Mouse (Mus musculus) heart, embryonic 13.5 days (tissue): ENCODE measurements at regions not wholly inside any gene's neighbourhood (a gene's known extent, or its start where the extent isn't known, plus 50 kb on each side); places are given as distances from the start of the nearest gene placed in this dataset.
A peak's percentile ranks its signal among the peaks of the same experiment; 100 is the strongest.

Source experiments
- ATAC-seq: fragments of 200-750 bp; cut with Nextera tagmentation; 2 replicates; pipeline ENCODE4 v1.8.0; 2017; ENCODE audit warnings: moderate TSS enrichment; ENCODE audit not compliant: insufficient number of reproducible peaks, low FRiP score, low TSS enrichment; ENCODE audit errors: extremely low read depth
- H3K27ac ChIP-seq: fragments of 300-500 bp; sonication (generic); replicated peaks from 2 replicates; pipeline ENCODE4 v1.5.1; 2015; ENCODE audit warnings: moderate library complexity, mild to moderate bottlenecking, inconsistent platforms
- H3K27me3 ChIP-seq: fragments of 300-500 bp; sonication (generic); replicated peaks from 2 replicates; pipeline ENCODE4 v1.6.1; 2015; ENCODE audit warnings: mild to moderate bottlenecking, inconsistent platforms
- H3K36me3 ChIP-seq: fragments of 300-500 bp; sonication (generic); 2 replicates; pipeline ENCODE4 v1.6.1; 2015; ENCODE audit warnings: mild to moderate bottlenecking, inconsistent platforms
- H3K4me1 ChIP-seq: fragments of 300-500 bp; sonication (generic); 2 replicates; pipeline ENCODE4 v1.6.1; 2015; ENCODE audit warnings: inconsistent platforms
- H3K4me2 ChIP-seq: fragments of 300-500 bp; sonication (generic); 2 replicates; pipeline ENCODE4 v1.6.1; 2015; ENCODE audit warnings: inconsistent platforms, mild to moderate bottlenecking, moderate library complexity
- H3K4me3 ChIP-seq: fragments of 300-500 bp; sonication (generic); 2 replicates; pipeline ENCODE4 v1.5.1; 2015; ENCODE audit warnings: moderate library complexity, mild to moderate bottlenecking, inconsistent platforms
- H3K9ac ChIP-seq: fragments of 300-500 bp; sonication (generic); 2 replicates; pipeline ENCODE4 v1.6.1; 2015; ENCODE audit warnings: inconsistent platforms, mild to moderate bottlenecking, moderate library complexity
- H3K9me3 ChIP-seq: fragments of 300-500 bp; sonication (generic); 2 replicates; pipeline ENCODE4 v1.6.1; 2016; ENCODE audit warnings: inconsistent platforms
- WGBS: fragments of 180-500 bp; shearing (Covaris S2); methylation state at CpG from one replicate; pipeline ENCODE4 v1.1.7; 2015; ENCODE audit warnings: mixed read lengths; 5-methylcytosine and 5-hydroxymethylcytosine counted together

DNA sequence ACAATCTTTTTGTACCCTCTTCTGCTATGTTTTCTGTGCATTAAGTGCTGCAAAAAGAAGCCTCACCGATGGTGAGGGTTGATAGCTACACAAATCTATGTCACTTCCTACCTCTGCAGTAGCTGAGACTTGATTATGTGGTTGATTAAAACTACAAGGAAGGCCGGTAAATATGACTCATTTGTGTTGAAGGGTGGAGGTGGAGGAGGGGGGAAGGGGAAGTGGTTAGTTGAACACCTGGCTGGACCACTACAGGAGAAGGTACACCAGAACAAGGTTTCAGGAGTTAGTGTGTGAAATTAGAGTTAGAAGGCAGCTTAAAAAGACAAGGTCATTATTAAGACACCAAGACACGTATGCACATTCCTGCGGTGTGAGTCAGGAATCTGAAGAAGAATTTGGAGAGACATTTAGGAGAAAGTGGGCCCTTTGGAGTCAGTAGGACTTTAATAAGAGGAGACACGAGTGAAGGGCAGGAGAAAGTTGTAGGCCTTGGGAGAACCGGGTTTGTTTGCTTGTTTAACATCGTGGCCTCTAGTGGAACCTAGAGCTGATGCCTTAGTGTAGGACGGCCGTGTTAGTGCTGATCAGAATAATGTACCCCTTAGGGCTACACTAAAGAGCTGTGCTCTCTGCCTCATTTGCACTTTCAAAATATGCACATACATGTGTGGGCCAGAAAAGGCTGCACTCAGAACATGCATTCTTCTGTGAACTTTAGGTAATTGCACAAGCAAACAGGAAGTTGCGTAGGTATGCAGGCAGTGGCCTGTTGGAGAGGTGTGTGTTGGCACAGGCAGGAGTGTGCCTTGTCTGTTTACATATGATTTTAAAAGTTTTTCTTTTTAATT is 108.5 kb upstream of the Jag1 start:
- 71% methylated on average over 10 of the region's 10 CpGs for WGBS
- ATAC-seq, result no peak

GRCm38 (mm10) chr2:137215697-137216096 is 99.3 kb upstream of the Jag1 start:
- Histone ChIP-seq H3K4me3 (no peak overlapping the region), H3K36me3 (no peaks in the 10 kb centered on the region), H3K9me3 (0 out of 2 replicates have a peak, but pooled peaks cover 4% of the 10 kb centered on the region), H3K4me1 (no peaks in the 10 kb centered on the region), H3K27me3 (no peaks in the 10 kb centered on the region), H3K9ac (no peak overlapping the region), H3K27ac (no peak overlapping the region), H3K4me2 (no peak overlapping the region)
- no peak for ATAC-seq
- WGBS, result 34% methylated on average over 7 of the region's 7 CpGs

More for the DNA sequence above, 108.5 kb upstream of the Jag1 start:
- Histone ChIP-seq H3K4me2 (no peak overlapping the region), H3K27ac (no peak overlapping the region), H3K36me3 (no peaks in the 10 kb centered on the region), H3K4me3 (no peak overlapping the region), H3K9me3 (no peaks in the 10 kb centered on the region), H3K4me1 (no peaks in the 10 kb centered on the region), H3K9ac (no peak overlapping the region), H3K27me3 (no peaks in the 10 kb centered on the region)

DNA sequence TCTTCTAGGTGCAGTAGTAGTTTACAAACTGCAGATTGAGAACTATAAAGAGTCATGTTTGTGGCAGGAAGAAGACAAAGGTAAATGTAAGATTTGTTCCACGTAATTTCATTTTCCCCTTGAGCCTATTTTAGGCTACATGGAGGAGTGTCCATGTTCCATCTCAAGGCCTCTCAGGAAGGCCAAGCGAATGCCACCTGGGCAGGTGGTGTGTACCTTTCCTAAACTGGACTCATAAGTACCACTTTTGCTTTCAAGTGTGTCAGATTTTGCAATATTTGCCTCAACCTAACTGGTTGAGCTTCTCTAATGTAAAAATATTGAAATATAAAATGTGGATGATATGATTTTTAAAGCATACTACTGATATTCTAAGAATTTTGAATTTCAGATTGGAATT is 91.4 kb upstream of the Jag1 start:
- no peak overlapping the region for H3K27ac ChIP-seq
- H3K4me3 ChIP-seq, result no peak overlapping the region
- no peaks in the 10 kb centered on the region for H3K27me3 ChIP-seq
- peaks cover 4% of the 10 kb centered on the region for H3K4me1 ChIP-seq
- H3K9me3 ChIP-seq, result no peaks in the 10 kb centered on the region
- H3K36me3 ChIP-seq, result no peaks in the 10 kb centered on the region
- H3K4me2 ChIP-seq, result no peak overlapping the region
- ATAC-seq, result no peak
- 83% methylated on average over 2 of the region's 2 CpGs for WGBS
- no peak overlapping the region for H3K9ac ChIP-seq

DNA sequence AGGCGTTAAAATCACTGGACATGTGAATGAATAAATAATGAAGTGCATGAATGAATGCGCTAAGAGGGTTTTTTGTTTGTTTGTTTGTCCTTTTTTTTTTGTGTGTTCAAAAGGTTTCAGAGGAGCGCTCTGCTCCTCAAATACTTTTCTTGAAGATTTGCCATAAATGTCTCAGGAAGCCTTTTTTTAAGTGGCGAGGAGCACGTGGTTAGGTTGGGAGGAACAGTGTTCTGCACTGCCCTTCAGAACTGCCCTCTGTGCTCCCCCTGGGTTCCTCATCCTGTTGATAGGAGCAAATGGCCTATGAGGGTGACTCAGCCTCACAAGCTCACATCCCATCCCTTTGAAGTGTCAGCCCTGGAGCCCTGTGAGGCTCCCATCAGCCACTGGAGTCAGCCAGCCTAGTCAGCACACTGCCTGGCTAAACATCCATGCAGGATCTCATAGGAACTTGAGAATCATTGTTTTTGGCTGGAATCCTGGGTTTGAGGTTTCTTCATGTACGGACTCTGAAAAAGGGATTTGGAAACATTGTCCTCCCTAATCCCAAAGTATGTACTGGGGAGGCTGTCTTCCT is 87.9 kb upstream of the Jag1 start:
- Histone ChIP-seq H3K27me3 (no peaks in the 10 kb centered on the region), H3K9me3 (no peaks in the 10 kb centered on the region), H3K4me3 (no peak overlapping the region), H3K4me1 (peaks cover 4% of the 10 kb centered on the region; the same call in 1 of the 2 replicates), H3K9ac (no peak overlapping the region), H3K36me3 (no peaks in the 10 kb centered on the region), H3K27ac (no peak overlapping the region), H3K4me2 (no peak overlapping the region)
- 59% methylated on average over 6 of the region's 6 CpGs for WGBS
- no peak for ATAC-seq

DNA sequence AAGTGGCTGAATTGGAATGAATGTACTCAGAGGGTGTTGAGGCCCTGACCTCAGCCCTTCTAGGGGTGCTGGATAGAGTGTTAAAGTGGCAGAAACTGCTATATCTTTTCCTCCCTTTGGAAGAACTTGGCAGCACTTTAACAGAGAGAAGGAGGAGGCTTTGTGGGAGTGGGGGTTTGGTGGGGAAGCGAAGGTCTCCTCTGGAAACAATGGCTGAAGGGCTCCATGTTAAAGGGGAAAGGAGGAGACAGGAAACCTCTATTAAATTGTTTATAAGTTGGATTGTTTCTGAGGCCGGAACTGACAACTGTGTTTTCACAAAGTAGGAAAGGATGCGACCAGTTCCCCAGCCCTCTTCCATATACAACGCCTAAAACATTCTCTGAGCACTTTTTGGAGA is 83.7 kb upstream of the Jag1 start:
- no peaks in the 10 kb centered on the region for H3K36me3 ChIP-seq
- WGBS, result 68% methylated on average over 4 of the region's 4 CpGs
- H3K27me3 ChIP-seq, result no peaks in the 10 kb centered on the region
- no peak overlapping the region for H3K9ac ChIP-seq
- H3K4me1 ChIP-seq, result peaks cover 4% of the 10 kb centered on the region; the same call in 1 of the 2 replicates
- no peaks in the 10 kb centered on the region for H3K9me3 ChIP-seq
- no peak overlapping the region for H3K4me3 ChIP-seq
- no peak overlapping the region for H3K4me2 ChIP-seq
- H3K27ac ChIP-seq, result no peak overlapping the region
- no peak for ATAC-seq

- Histone ChIP-seq H3K27ac (peak overlapping the region; percentile 12), H3K4me2 (peak overlapping the region; percentile 64), H3K4me1 (peaks cover 15% of the 10 kb centered on the region), H3K9me3 (no peaks in the 10 kb centered on the region), H3K9ac (no peak overlapping the region), H3K27me3 (no peaks in the 10 kb centered on the region), H3K4me3 (peak overlapping the region; percentile 12; the same call in 1 of the 2 replicates), H3K36me3 (no peaks in the 10 kb centered on the region)
- WGBS, result 12% methylated on average over 7 of the region's 7 CpGs
- no peak for ATAC-seq
Observed at GRCm38 (mm10) chr2:137192183-137192582, 75.7 kb upstream of the Jag1 start.

DNA sequence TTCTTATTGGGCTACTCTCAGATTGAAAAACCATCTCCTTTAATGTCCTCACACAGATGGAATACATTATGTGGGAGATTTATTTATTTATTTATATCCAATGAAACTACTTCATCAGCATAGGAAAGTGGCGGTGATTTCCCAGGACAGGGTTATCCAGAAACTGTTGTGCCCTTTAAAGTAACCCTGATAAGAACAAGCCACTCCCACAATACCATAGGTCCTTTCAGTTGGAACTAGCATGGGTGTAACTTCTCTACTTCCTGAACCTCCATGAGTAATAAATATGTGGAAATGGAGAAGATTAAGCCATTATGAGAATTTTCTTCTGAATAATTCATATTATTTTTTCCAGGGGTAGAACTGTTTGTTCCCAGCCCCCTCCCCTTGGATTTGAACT is 52.7 kb upstream of the Jag1 start:
- Histone ChIP-seq H3K9me3 (no peaks in the 10 kb centered on the region), H3K4me1 (no peaks in the 10 kb centered on the region), H3K4me3 (no peak overlapping the region), H3K36me3 (no peaks in the 10 kb centered on the region), H3K27ac (no peak overlapping the region), H3K4me2 (no peak overlapping the region), H3K27me3 (no peaks in the 10 kb centered on the region), H3K9ac (no peak overlapping the region)
- WGBS, result 62% methylated on average over 1 of the region's 1 CpGs
- no peak for ATAC-seq

- Histone ChIP-seq H3K36me3 (no peaks in the 10 kb centered on the region), H3K9me3 (no peaks in the 10 kb centered on the region), H3K4me3 (no peak overlapping the region), H3K27me3 (no peaks in the 10 kb centered on the region), H3K9ac (no peak overlapping the region), H3K27ac (no peak overlapping the region), H3K4me1 (peaks cover 5% of the 10 kb centered on the region; the same call in 1 of the 2 replicates), H3K4me2 (no peak overlapping the region)
- 66% methylated on average over 3 of the region's 3 CpGs for WGBS
- ATAC-seq, result no peak
Observed at GRCm38 (mm10) chr2:137168626-137169025, 52.2 kb upstream of the Jag1 start.
